Mouse (Mus musculus): ENCODE data around the gene Atp6v0d1.
"Not testable (repeated sequence)": the region's sequence is repeated elsewhere in the genome, so short reads cannot be mapped to it uniquely, and the experiment has no call there.

Atp6v0d1 gene

DNA sequence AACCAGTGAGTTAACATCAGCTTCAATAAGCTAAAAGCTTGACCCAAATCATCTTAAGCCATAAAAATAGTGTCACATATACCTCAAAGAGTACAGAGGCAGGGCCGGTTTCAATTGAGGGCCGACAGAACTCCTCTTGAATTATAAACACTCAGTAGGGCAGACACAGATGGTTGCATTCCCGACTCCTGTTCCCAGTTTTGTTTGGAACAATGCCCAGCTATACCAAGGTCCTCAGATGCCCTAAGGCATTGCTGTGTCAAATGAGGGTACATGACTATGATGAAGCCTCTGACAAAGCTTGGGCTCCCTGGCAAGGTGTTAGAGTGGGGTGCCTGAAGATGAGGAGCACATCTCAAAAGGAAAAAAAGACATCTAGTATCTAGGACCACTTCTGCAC, 9.7 kb upstream of the Atp6v0d1 start:
- DNase-seq (ENCODE audit: extremely low spot score, low spot score) = no peak

DNA sequence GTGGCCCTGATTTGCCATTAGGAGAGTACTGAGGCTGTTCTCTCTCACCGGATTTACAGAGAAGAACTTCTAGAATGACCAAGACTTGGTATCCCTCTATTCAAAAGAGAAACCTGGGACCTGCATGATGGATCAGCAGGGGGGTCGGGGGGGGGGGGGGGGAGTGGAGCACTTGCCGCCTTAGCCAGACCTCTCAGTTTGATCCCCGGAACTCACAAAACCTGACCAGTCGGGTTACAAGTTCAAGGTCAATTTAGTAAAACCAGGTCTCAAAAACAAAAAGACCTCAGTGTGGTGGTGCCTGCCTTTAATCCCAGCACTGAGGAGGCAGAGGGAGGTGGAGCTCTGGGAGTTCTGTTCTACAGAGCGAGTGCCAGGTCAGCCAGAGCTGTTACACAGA, 8.9 kb upstream of the Atp6v0d1 start:
- DNase-seq (ENCODE audit: extremely low spot score, low spot score) = no peak

DNA sequence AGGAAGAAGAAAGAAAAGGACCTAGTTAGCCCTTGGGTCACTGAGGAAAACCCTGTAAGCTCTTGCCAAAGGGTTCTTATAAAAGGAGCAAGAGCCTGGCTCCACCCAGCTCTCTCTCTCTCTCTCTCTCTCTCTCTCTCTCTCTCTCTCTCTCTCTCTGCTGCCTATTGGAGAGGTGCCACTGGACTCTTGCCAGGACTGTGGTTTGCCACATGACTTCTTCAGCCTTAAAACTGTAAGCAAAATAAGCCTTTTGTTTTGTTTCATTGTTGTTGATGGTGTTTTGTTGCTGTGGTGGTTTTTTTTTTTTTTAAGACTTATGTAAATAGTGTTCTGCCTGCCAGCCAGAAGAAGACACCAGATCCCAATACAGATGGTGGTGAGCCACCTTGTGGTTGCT, 7.6 kb upstream of the Atp6v0d1 start:
- no peak for DNase-seq (ENCODE audit: extremely low spot score, low spot score)

DNA sequence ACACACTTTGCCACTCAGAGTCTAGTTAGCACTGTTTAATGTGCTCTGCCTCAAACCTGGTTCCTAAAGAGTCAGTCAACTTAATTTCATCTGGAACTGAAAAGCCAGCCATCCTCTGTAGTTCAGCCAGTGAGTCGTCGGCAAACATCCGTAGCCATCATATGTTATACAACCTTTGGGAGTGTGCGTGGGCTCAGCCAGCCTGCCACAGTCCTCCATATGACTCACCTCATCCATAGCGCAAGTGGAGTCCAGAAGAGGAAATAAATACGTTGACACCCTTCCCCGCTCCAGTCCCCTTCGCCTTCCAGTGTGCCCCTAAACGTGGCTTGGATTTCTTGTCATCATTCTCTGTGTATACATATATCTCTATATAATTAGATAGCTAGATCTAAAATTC, 6.0 kb upstream of the Atp6v0d1 start:
- no peak for DNase-seq (ENCODE audit: extremely low spot score, low spot score)

DNA sequence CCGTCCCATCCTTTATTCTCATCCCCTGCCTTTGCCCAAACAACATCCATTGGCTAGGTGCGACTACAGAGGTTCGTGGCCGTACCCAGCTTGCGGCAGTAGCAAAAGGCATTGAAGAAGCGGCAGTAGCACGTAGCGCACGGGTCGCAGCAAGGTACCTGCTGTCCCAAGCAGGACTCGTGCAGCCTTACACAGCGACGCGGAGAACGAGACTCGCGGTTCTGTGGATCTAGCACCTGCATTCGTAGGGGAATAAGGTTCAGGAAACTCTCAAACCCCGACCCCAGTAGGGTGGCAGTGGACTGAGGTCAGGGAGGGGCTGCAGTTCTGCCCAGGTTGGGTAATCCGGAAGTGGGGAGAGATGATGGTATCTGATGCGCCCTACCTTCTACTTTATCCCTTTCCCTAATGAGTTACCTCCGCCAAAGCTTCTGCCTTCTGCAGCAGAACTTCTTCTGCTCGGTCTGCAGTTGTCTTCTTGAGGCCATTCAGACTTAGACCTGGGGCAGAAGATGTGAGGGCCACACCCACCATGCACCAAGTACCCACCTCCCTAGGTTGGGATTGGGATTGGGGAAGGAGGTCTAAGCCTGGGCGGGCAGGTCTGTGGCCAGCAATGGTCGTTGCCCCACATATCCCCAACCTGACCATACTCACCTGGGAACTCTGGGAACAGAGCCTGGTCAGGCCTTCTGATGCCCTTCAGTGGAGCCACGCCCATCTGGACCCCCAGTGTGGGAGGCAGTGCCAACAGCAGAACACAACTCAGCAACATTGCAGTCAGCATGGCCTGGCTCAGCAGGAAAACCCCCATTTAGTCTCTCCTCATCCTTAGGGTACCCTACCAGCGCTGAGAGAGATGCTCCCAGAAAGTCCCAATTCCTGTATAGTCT, 1.1 kb upstream of the Atp6v0d1 start:
- DNase-seq (ENCODE audit: extremely low spot score, low spot score) = no peak

DNA sequence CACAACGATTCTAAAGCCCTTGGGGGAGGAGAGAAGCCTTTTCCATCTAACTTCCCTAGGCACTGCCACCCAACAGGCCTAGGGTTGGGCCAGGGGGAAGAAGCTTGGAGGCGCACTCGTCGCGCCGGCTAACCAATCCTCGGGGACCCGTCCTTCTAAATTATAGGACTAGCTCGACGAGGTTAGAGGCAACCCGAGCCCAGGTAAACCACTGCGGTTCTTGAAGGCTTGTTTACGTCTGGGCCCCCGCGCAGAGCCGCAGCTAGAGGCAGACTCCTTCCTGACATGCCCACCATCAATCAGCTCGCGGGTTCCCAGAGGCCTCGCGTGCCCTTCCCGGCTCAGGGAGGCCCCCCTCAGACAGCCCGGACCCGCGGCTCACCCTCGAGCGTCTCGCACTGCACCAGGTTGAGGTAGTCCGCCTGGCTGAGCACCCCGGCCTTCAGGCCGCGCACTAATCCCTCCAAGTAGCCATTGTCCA, 406 bp downstream of the Atp6v0d1 start:
- DNase-seq (ENCODE audit: extremely low spot score, low spot score) = no peak

DNA sequence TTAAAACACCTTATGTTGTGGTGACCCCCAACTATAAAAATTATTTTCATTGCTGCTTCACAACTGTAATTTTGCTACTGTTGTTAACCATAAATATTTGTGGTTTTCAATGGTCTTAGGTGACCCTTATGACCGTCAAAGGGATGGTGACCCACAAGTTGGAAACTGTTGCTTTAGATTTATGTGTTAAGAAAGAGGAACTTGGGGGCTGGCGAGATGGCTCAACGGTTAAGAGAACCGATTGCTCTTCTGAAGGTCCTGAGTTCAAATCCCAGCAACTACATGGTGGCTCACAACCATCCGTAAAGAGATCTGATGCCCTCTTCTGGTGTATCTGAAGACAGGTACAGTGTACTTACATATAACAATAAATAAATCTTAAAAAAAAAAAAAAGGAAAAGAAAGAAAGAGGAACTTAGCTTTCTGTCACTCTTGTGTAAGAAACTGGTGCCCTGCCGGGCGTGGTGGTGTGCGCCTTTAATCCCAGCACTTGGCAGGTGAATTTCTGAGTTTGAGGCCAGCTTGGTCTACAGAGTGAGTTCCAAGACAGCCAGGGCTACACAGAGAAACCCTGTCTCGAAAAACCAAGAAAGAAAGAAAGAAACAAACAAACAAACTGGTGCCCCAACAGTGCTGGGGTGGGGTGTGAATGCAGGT, 1.1 kb downstream of the Atp6v0d1 start:
- DNase-seq (ENCODE audit: extremely low spot score, low spot score) = not testable (repeated sequence)

DNA sequence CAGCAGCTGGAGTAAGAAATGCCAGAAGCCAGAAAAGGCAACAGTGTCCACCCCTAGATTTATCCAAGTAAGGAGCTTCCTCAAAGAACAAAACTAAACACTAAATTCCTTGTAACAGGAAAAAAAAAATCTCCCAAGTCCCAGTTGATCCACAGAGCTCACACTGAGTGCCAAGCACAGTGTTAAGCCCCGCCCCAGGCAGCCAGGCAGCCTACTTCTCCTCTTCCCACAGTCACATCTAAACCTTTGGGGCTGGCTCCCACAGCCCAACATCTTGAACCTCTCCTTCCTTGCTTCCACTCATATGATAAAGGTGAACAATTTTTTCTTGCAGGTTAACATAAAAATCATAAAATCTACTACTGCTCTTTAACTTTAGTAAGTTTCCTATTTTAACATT, 2.0 kb downstream of the Atp6v0d1 start:
- DNase-seq (ENCODE audit: extremely low spot score, low spot score) = no peak

DNA sequence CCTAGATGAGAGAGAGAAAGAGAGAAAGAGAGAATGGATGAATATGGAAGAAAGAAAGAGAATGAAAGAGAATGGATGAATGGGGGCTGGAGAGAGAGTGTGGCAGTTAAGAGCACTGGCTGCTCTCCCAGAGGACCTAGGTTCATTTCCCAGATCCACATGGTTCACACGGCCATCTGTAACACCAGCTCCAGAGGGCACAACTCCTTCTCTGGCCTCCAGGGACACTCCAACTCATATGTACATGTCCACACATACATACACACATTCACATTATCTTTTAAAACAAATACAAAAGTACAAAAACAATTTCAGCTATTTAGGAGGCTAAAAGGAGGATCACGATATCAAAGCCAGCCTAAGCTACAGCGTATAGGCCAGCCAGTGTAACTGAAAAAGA, 3.0 kb downstream of the Atp6v0d1 start:
- no peak for DNase-seq (ENCODE audit: extremely low spot score, low spot score)

DNA sequence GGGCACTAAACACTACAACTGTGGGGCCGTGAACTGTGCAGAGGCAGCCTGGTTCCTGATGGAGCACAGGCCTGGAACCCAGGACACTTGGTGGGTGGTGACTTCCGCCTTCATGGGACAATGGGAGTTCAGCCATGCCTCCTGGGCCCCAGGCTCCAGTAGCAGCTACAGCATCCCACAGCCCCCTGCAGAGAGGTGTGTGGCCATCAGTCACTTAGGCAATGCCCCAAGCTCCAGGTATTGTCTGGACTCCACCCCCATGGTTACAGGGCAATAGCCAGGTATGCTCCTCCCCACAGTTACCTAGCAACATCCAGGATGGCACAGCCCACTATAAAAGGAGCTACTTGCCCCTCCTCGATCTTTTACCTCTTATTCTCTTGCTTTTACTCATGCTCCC, 10.6 kb downstream of the Atp6v0d1 start:
- no peak for DNase-seq (ENCODE audit: extremely low spot score, low spot score)

DNA sequence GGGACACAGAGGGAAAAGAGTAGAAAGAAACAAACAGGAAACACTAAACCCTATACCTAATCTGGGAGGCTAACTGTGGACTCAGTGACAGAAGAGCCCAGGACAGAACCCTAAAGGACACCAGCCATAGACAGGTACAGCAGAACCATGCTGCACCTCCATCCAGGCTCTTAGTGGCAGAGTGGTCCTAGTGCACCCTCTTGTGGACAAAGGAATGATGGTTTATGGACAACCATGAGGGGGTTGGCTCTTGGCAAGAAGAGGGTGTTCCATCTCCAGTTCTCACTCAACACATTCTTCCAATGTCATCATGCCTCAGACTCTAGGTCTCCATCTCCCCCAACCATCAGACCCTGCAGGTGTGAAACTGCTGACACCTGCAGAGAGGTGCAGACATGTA, 11.8 kb downstream of the Atp6v0d1 start:
- DNase-seq (ENCODE audit: extremely low spot score, low spot score) = peak; percentile 55

DNA sequence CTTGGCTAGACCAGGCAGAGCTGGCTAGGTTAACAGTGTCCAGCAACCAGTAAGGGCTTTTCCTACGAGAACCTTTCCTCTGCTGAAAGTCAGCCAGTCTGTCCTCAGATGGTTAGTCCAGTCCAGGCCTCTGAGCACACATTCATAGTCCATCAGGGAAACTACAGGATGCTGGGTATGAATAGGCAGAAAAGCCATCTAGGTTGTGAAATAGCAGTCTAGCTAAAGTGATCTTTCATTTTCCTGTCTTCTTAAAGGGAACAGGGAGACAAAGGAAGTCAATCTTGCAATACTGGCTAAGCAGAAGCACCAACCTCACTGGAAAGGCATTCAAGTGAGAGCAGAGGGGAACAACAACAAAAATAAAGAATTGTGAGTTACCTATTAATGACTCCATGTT, 13.0 kb downstream of the Atp6v0d1 start:
- no peak for DNase-seq (ENCODE audit: extremely low spot score, low spot score)

DNA sequence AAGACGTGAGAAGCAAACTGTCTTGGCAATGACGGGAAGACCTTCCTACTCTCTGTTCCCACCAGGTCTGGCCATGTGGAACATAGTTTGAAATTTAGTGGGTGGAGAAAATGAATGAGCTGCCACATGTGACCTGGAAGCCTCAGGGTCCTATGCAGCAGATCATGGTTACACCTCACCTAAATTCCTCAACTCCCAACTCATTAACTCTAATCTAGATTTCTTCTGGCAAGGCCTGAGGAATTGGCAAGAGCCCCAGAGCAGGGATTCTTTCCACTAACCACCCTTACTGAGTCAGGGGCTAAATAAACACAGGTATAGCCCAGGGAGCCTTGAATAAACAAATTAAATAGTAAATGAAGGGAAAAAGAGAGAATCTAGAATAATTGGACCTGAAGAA, 13.8 kb downstream of the Atp6v0d1 start:
- DNase-seq (ENCODE audit: extremely low spot score, low spot score) = no peak

DNA sequence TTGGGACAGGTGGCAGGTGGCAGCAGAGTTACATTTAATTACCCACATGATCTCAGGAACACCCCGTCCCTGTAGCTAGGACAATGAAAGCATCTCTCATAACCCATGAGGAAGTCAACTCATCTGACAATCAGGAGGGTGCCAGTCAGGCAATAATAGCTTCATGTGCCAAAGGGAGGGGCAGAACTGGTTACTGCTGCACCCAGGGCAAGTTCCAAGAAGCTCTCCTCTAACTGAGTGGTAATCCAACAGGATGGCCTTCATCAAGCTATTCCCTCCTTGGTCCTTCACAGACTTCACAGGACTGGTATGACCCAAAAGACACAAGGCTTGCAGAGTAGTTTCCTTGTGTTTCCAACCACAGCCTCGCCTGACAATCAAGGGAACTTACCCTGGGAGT, 15.8 kb downstream of the Atp6v0d1 start:
- no peak for DNase-seq (ENCODE audit: extremely low spot score, low spot score)

DNA sequence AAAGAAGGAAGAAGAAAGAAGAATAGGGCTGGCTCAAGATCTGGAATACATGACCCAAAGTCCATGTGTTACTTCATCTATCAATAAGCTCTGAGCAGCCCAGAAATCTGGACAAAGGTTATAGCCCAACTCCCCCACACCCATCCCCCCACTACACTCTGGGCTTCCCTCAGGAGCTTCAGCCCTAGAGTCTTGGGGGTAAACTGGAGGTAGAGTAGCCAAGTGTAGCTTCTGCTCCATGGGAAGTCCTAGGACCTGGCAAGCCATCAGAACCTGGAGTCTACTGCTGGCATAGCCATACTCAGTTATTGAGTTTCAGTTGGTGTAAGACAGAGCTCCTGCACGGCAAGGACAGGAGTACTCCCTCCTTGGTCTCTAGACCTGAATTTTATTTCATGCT, 16.3 kb downstream of the Atp6v0d1 start:
- DNase-seq (ENCODE audit: extremely low spot score, low spot score) = no peak

DNA sequence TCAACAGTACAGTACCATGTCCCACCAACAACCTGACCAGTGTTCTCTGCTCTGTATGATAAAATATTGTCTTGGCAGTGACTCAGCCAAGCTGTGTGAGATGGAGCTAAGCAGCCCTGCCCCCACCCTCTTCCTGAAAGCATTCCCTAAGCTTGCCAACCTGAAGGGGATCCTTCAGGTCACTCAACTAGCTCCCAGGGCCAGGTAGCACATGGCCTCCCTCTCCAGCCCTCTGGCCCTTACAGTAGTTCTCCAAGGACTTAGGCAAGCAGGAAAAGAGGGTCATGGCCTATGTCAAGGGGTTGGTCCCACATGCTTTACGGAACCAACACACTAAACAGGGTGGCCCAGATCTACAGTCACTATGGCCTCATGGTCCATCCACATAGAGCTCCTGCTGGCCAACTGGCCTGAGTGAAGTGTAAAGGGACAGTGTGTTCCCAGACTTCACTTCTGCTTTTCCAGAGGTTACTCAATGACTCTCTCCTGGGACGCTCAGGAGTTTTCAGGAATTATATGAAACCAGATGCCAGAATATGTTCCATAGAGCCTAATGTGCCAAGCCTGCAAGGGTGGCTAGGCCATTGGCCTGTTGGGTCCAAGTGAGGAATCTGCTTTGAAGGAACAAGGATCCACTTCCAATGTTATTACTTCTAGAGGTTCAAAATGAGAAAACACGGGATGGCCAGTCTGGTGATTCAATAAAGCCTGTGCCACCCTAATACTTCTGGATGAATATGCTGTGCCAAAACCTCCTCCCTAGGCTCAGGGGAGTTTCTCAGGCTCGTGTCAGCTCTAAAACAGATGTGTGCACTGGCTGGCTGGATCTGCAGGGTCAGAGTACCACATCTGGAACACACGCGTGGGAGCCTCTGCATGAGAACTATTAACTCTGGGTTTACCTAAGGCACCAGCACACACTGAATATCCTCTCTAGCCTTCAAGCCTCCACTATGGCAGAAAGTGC, 19.2 kb downstream of the Atp6v0d1 start:
- DNase-seq (ENCODE audit: extremely low spot score, low spot score) = no peak

DNA sequence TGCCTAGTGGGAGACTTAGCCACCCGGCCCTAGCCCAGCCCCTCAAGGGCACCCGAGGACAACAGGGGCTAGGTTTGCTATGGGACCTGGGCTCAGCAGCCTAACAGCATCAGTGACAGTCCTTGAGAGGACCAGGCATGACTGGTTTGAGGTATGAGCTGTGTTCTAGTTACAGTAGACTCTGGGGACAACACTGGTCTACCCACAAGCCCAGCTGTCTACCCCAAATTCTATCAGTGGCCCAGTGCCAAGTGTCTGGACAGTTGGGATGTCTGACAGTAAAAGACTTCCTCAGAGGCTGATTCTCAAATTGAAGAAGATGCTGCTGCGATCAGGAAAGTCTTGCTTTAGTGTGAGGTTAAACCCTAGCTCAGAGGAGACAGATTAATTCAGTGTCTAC, 20.6 kb downstream of the Atp6v0d1 start:
- no peak for DNase-seq (ENCODE audit: extremely low spot score, low spot score)

DNA sequence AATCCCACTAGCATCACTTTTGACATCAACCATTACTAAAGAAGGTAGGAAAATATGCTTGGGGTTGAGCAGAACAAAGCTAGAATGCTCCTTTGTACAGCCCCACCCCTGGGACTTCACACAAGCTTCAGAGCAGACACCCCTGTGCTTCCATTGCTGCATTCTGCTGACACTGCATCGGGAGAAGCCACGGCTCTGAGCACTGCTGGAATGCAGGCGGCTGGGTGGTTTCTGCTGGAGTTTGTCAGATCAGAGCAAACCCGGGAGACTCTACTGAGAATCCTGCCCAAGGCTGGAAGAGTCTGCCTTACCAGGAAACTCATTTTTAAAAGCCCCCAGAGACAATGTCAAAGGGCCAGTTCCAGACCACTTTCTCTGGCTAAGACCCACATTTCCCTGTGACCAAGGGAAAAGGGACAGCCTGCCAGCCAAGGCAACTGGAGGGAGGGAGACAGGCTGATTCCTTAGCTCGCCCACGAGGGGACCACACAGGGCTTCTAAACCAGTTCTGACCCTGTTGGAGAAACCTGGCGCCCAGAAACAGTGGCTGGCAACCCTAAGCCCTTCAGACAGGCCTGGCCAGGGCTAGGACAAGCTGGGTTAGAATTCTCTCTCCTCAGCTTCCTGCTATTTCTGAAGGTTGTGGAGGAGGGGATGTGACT, 21.2 kb downstream of the Atp6v0d1 start:
- DNase-seq (ENCODE audit: extremely low spot score, low spot score) = no peak

DNA sequence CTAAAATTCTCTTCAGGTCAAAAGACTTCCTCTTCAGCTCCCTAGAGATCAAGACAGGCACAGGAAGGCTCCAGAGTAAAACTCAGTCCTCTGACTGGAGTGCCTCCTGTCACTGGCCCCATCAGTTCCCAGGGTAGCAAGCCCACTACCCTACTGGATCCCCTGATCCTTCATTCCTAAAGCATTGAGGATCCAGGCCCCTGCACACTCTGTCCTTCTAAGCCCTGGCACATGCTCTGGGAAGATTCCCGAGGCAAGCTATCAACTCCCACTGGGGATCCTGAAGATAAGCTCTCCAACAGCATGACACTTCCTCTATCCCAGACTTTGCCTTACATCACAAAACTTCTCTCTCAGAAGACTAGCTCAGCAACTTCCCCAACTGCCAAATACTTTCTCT, 22.1 kb downstream of the Atp6v0d1 start:
- no peak for DNase-seq (ENCODE audit: extremely low spot score, low spot score)

DNA sequence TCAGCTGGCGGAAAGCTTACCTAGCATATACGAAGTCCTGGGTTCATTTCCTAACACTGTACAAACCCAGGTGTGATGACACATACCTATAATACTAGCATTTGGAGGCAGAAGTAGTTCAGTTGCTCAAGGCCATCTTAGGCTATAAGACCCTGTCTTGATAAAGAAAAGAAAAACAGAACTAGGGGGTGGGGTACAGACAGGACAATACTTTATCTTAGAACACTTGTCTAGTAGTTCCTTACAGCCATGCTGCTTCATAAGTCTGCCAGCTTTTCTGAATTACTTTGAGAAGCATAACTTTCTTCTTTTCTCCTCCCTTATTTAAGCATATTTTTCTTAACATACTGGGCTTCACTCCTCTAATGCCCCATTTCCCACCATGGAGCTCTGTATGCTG, 23.0 kb downstream of the Atp6v0d1 start:
- DNase-seq (ENCODE audit: extremely low spot score, low spot score) = no peak

DNA sequence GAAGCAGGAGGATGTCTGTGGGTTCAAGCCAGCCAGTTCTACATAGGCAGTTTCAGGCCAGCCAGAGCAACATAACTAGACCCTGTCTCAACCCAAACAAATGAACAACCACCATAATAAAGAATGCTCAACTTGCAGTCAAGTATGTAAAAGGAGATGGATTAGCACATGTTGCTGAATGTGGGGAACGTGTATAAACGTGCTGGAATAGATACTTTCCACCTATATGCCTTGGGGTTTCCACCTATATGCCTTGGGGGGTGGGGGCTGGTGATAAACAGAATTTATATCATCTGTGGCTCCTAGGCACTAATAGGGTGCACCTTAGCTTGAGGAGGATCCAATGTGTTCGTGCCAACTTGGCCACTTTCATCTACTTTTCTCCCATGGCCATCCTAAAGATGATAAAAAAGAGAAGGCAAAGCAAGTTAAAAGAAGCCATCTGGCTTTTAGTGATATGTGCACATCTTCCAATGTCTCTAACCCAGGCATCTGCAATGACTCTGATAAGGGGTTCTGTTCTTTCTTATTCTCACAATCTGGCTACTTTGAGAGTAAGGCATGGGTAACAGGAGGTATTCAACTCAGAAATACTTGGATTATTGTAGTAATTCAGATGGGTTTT, 23.7 kb downstream of the Atp6v0d1 start:
- no peak for DNase-seq (ENCODE audit: extremely low spot score, low spot score)
